Mouse (Mus musculus) CD8-positive naive resting alpha-beta T cell, adult 2 months (primary cell): ENCODE measurements around the gene Eno2.

Experiments used
- DNase-seq, 2 experiments: peaks; one replicate each; pipeline ENCODE4 v3.0.0; 2022; ENCODE audit warnings: low read depth in 2 of 2, low spot score in 2 of 2

Gene Eno2

GRCm38 (mm10) chr6:124767920-124768703 is 1.4 kb downstream of the Eno2 start:
- DNase-seq = no peak

GRCm38 (mm10) chr6:124767536-124767919 is 1.9 kb downstream of the Eno2 start:
- no peak for DNase-seq

GRCm38 (mm10) chr6:124765951-124766350 is 3.5 kb downstream of the Eno2 start:
- no peak for DNase-seq

GRCm38 (mm10) chr6:124759259-124759658 is 10.2 kb downstream of the Eno2 start:
- peak; percentile 88 to 92 for DNase-seq

- DNase-seq = no peak
Measured at GRCm38 (mm10) chr6:124758849-124759232, 10.6 kb downstream of the Eno2 start.

- DNase-seq = no peak
Measured at GRCm38 (mm10) chr6:124757909-124758848, 11.3 kb downstream of the Eno2 start.

- no peak for DNase-seq
Measured at GRCm38 (mm10) chr6:124757351-124757880, 12.1 kb downstream of the Eno2 start.

- peak in 1 of 2 experiments; percentile 25 for DNase-seq
Measured at GRCm38 (mm10) chr6:124756652-124757350, 12.7 kb downstream of the Eno2 start.

GRCm38 (mm10) chr6:124755831-124756595 is 13.5 kb downstream of the Eno2 start, which contains the start of the genes Gm45234 and Atn1:
Gene Gm45234, minus strand, starts transcription at chr6:124756021.
Gene Atn1, minus strand, starts transcription at chr6:124756524.
- DNase-seq = peak in 1 of 2 experiments; percentile 27

- no peak for DNase-seq
Measured at GRCm38 (mm10) chr6:124755306-124755705, 14.2 kb downstream of the Eno2 start.

- no peak for DNase-seq
Measured at GRCm38 (mm10) chr6:124753861-124754260, 15.6 kb downstream of the Eno2 start.

GRCm38 (mm10) chr6:124750405-124750804 is 19.1 kb downstream of the Eno2 start:
- peak; percentile 51 to 66 for DNase-seq

- DNase-seq = no peak
Measured at GRCm38 (mm10) chr6:124746654-124747632, 22.5 kb downstream of the Eno2 start.

- no peak for DNase-seq
Measured at GRCm38 (mm10) chr6:124746296-124746605, 23.2 kb downstream of the Eno2 start.

GRCm38 (mm10) chr6:124745490-124746295 is 23.8 kb downstream of the Eno2 start:
- peak; percentile 88 to 91 for DNase-seq

GRCm38 (mm10) chr6:124744755-124745321 is 24.6 kb downstream of the Eno2 start:
- DNase-seq = no peak

- DNase-seq = no peak
Measured at GRCm38 (mm10) chr6:124743647-124744046, 25.8 kb downstream of the Eno2 start.
